Mouse (Mus musculus) neural tube, embryonic 15.5 days (tissue): ENCODE results near the gene Hist1h3a. TPM values are rescaled to one million over a fixed set of nuclear protein-coding genes. Genes with fewer than 3 reads are reported as not detected.

ENCODE experiments used
- ATAC-seq: fragments of 200-750 bp; cut with Nextera tagmentation; 2 replicates; pipeline ENCODE4 v1.8.0; 2017; ENCODE audit warnings: mild to moderate bottlenecking, moderate TSS enrichment, moderate library complexity; ENCODE audit not compliant: low FRiP score
- H3K27ac ChIP-seq: fragments of 300-500 bp; sonication (generic); replicated peaks from 2 replicates; pipeline ENCODE4 v1.5.1; 2015; ENCODE audit warnings: mild to moderate bottlenecking, inconsistent platforms
- H3K27me3 ChIP-seq: fragments of 300-500 bp; sonication (generic); replicated peaks from 2 replicates; pipeline ENCODE4 v1.6.1; 2015; ENCODE audit warnings: inconsistent platforms
- H3K36me3 ChIP-seq: fragments of 300-500 bp; sonication (generic); 2 replicates; pipeline ENCODE4 v1.6.1; 2015; ENCODE audit warnings: inconsistent platforms
- H3K4me1 ChIP-seq: fragments of 300-500 bp; sonication (generic); 2 replicates; pipeline ENCODE4 v1.6.1; 2015; ENCODE audit warnings: inconsistent platforms
- H3K4me2 ChIP-seq: fragments of 300-500 bp; sonication (generic); 2 replicates; pipeline ENCODE4 v1.6.1; 2015; ENCODE audit warnings: inconsistent platforms, mild to moderate bottlenecking, moderate library complexity
- H3K4me3 ChIP-seq: fragments of 300-500 bp; sonication (generic); replicated peaks from 2 replicates; pipeline ENCODE4 v1.5.1; 2015; ENCODE audit warnings: mild to moderate bottlenecking, inconsistent platforms
- H3K9ac ChIP-seq: fragments of 300-500 bp; sonication (generic); replicated peaks from 2 replicates; pipeline ENCODE4 v1.6.1; 2015; ENCODE audit warnings: mild to moderate bottlenecking, inconsistent platforms
- H3K9me3 ChIP-seq: fragments of 300-500 bp; sonication (generic); replicated peaks from 2 replicates; pipeline ENCODE4 v1.6.1; 2016; ENCODE audit warnings: inconsistent platforms
- WGBS: fragments of 180-500 bp; shearing (Covaris S2); methylation state at CpG from one replicate; pipeline ENCODE4 v1.1.7; 2015; ENCODE audit warnings: mixed read lengths; 5-methylcytosine and 5-hydroxymethylcytosine counted together
- microRNA-seq: library from miRNA; unstranded; fragments of <30 nt; microRNA quantifications from one replicate; pipeline ENCODE4, GENCODE M21; 2017
- polyA plus RNA-seq: library from polyadenylated mRNA; unstranded; fragments of >200 nt; fragmentation: Nextera tagmentation; extraction: Ambion mirVana; gene quantifications from 2 replicates; pipeline ENCODE4 v1.2.1, GENCODE M21; 2015

The Hist1h3a gene
- polyA plus RNA-seq, 1 experiment from 2014 or later, result 1.4 TPM

DNA sequence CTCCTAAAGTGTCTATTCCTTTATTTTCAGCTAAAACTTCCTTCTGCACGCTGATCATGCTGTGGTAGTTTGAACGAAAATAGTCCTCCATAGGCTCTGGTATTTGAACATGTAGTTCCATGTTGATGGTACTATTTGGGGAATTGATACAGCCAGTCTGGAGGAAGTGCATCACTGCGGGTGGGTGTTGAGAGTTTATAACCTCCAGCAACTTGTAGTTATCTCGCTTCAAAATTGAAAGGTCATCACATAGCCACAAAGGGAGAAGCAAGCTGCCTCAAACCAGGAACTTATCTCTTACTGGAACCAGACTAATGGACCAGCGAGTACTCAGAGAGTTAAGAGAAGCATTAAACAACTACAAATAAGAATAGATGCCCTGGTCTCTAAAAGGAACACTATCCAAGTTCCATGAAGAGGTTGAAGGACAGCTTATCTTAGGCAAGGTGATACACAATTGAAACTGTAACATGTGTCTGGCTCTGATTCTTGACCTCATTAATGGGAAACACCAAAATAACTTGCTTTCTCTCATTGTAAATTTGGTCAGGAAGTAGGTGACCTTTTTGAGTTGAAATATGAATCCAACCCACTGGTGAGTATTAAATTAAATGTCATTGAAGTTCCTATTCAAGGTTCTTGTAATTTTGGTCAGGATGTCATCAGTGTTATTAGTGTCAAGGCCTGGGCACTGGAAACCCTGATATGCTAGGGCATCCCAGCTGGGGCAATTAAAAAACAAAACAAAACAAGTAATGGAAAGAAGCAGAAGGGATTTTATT, 45.7 kb downstream of the Hist1h3a start:
- ATAC-seq, result no peak
- H3K4me1 ChIP-seq, result no peaks in the 10 kb centered on the region
- H3K9me3 ChIP-seq, result no peaks in the 10 kb centered on the region

More for the DNA sequence above, 45.7 kb downstream of the Hist1h3a start:
- Histone ChIP-seq H3K9ac (no peak overlapping the region), H3K36me3 (no peaks in the 10 kb centered on the region), H3K4me2 (no peak overlapping the region), H3K27ac (no peak overlapping the region), H3K27me3 (no peaks in the 10 kb centered on the region), H3K4me3 (no peak overlapping the region)
- WGBS, result 89% methylated on average over 5 of the region's 5 CpGs

Small RNAs within 50 kb of the gene (microRNA-seq; reads per million reads assigned to microRNA genes)
- gene Gm44314, result not detected
- gene Gm44484, result not detected

Other genes starting within 250 kb of the Hist1h3a start
- 1.5 and 4.5 TPM in 2 replicates for gene Hist1h4h, start 231.3 kb downstream of the Hist1h3a start, polyA plus RNA-seq
- 0.77 TPM in 1 of 2 replicates, not detected in the other for gene Hist1h2af, start 228.5 kb downstream of the Hist1h3a start, polyA plus RNA-seq
- 0.51 and 0.64 TPM in 2 replicates for gene Hist1h3g, start 227.0 kb downstream of the Hist1h3a start, polyA plus RNA-seq
- 0.22 and 0.51 TPM in 2 replicates for gene Hist1h2bh, start 219.0 kb downstream of the Hist1h3a start, polyA plus RNA-seq
- gene Hist1h3f, start 218.3 kb downstream of the Hist1h3a start, polyA plus RNA-seq, result not detected in 2 replicates
- gene Hist1h4f, start 210.7 kb downstream of the Hist1h3a start, polyA plus RNA-seq, result not detected in 2 replicates
- 0.09 and 0.13 TPM in 2 replicates for gene Hist1h1d, start 209.1 kb downstream of the Hist1h3a start, polyA plus RNA-seq
- gene Hist1h3e, start 200.0 kb downstream of the Hist1h3a start, polyA plus RNA-seq, result 1.1 and 1.7 TPM in 2 replicates
- gene Hist1h2ae, start 191.2 kb downstream of the Hist1h3a start, polyA plus RNA-seq, result 12.5 and 25.5 TPM in 2 replicates
- gene Hist1h2bg, start 191.0 kb downstream of the Hist1h3a start, polyA plus RNA-seq, result 2.2 and 2.9 TPM in 2 replicates
- 2.7 TPM in 1 of 2 replicates, not detected in the other for gene Hist1h2bf, start 188.2 kb downstream of the Hist1h3a start, polyA plus RNA-seq
- 0.97 TPM in 1 of 2 replicates, not detected in the other for gene Hist1h2ad, start 188.0 kb downstream of the Hist1h3a start, polyA plus RNA-seq
- gene Hist1h3d, start 186.6 kb downstream of the Hist1h3a start, polyA plus RNA-seq, result 0.88 and 2.0 TPM in 2 replicates
- gene Hist1h4d, start 180.8 kb downstream of the Hist1h3a start, polyA plus RNA-seq, result 31.8 and 54.1 TPM in 2 replicates
- gene Hist1h2be, start 141.3 kb downstream of the Hist1h3a start, polyA plus RNA-seq, result 1.7 and 2.0 TPM in 2 replicates
- 4.3 and 7.0 TPM in 2 replicates for gene Hist1h1e, start 139.8 kb downstream of the Hist1h3a start, polyA plus RNA-seq
- 0.26 and 0.54 TPM in 2 replicates for gene Hist1h2ac, start 78.4 kb downstream of the Hist1h3a start, polyA plus RNA-seq
- gene Hist1h2bc, start 78.2 kb downstream of the Hist1h3a start, polyA plus RNA-seq, result 18.4 and 26.8 TPM in 2 replicates
- gene Hist1h1t, start 66.6 kb downstream of the Hist1h3a start, polyA plus RNA-seq, result not detected in 2 replicates
- gene Hist1h4c, start 63.9 kb downstream of the Hist1h3a start, polyA plus RNA-seq, result 2.7 and 2.8 TPM in 2 replicates
- 3.7 and 4.6 TPM in 2 replicates for gene Hfe, start 51.5 kb downstream of the Hist1h3a start, polyA plus RNA-seq
- 7.4 and 13.8 TPM in 2 replicates for gene Hist1h1c, start 23.6 kb downstream of the Hist1h3a start, polyA plus RNA-seq
- gene Hist1h3c, start 16.8 kb downstream of the Hist1h3a start, polyA plus RNA-seq, result 0.78 and 2.4 TPM in 2 replicates
- gene Hist1h2bb, start 15.7 kb downstream of the Hist1h3a start, polyA plus RNA-seq, result 0.83 TPM in 1 of 2 replicates, not detected in the other
- gene Hist1h2ab, start 11.3 kb downstream of the Hist1h3a start, polyA plus RNA-seq, result 3.0 and 12.1 TPM in 2 replicates
- 1.2 and 2.0 TPM in 2 replicates for gene Hist1h3b, start 10.1 kb downstream of the Hist1h3a start, polyA plus RNA-seq
- gene Hist1h4b, start 5.4 kb downstream of the Hist1h3a start, polyA plus RNA-seq, result 1.0 and 2.6 TPM in 2 replicates
- gene Hist1h4a, start 1.2 kb downstream of the Hist1h3a start, polyA plus RNA-seq, result not detected in 2 replicates
- 0.44 and 0.60 TPM in 2 replicates for gene Hist1h1a, start 1.3 kb upstream of the Hist1h3a start, polyA plus RNA-seq
- 0.09 TPM in 1 of 2 replicates, not detected in the other for gene Trim38, start 7.5 kb upstream of the Hist1h3a start, polyA plus RNA-seq
- not detected in 2 replicates for gene Slc17a2, start 44.6 kb upstream of the Hist1h3a start, polyA plus RNA-seq
- 0.08 TPM in 1 of 2 replicates, not detected in the other for gene Slc17a3, start 77.0 kb upstream of the Hist1h3a start, polyA plus RNA-seq
- not detected in 2 replicates for gene Slc17a1, start 105.4 kb upstream of the Hist1h3a start, polyA plus RNA-seq
- gene Slc17a4, start 152.6 kb upstream of the Hist1h3a start, polyA plus RNA-seq, result 0.15 and 1.1 TPM in 2 replicates
- not detected in 2 replicates for gene Hist1h2ba, start 171.8 kb upstream of the Hist1h3a start, polyA plus RNA-seq
- not detected in 2 replicates for gene Hist1h2aa, start 172.1 kb upstream of the Hist1h3a start, polyA plus RNA-seq
- gene Scgn, start 228.8 kb upstream of the Hist1h3a start, polyA plus RNA-seq, result 0.77 and 1.3 TPM in 2 replicates